Mouse (Mus musculus) c-Kit-positive CD71-positive TER-119-positive erythroid progenitor cells, embryonic 14.5 days (primary cell): ENCODE results near the gene Arid2.
"Not testable (repeated sequence)": the region's sequence is repeated elsewhere in the genome, so short reads cannot be mapped to it uniquely, and the experiment has no call there.

Experiments used
- DNase-seq: peaks from one replicate; pipeline ENCODE4 v3.0.0-alpha.2; 2013; ENCODE audit warnings: low spot score

Arid2 gene

GRCm38 (mm10) chr15:96418161-96418560 lies 130.8 kb downstream of the Arid2 start:
- DNase-seq = no peak

DNA sequence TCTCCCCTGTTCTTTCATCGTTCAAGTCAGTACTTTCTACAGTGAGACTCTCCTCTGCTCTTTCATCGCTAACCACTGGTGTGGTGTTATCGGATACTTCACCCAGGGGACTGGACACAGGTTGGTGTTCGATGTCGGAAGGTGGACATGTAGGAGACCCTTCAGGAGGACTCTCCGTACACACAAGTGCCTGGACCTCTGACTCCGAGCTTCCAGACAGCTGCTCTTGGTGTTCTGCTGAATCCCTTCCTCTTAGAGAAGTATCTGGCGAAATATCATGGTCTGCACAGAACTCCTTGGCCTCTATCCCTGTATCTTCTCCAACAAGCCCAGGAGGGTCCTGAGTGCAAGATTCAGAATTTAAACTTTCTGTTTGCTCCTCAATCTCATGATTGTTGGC lies 132.6 kb downstream of the Arid2 start:
- DNase-seq = no peak

- DNase-seq = no peak
Observed at GRCm38 (mm10) chr15:96434202-96434601, 146.9 kb downstream of the Arid2 start.

- DNase-seq = not testable (repeated sequence)
Observed at GRCm38 (mm10) chr15:96441480-96441879, 154.2 kb downstream of the Arid2 start.

GRCm38 (mm10) chr15:96446785-96447184 lies 159.5 kb downstream of the Arid2 start:
- DNase-seq = no peak

GRCm38 (mm10) chr15:96448656-96449299 lies 161.5 kb downstream of the Arid2 start:
- peak; percentile 51 for DNase-seq

GRCm38 (mm10) chr15:96453346-96453745 lies 166.0 kb downstream of the Arid2 start:
- DNase-seq = no peak
